Mouse (Mus musculus): ENCODE measurements at regions not wholly inside any gene's neighbourhood (a gene's known extent, or its start where the extent isn't known, plus 50 kb on each side); places are given as distances from the start of the nearest gene placed in this dataset.
"Not testable (repeated sequence)": the region's sequence is repeated elsewhere in the genome, so short reads cannot be mapped to it uniquely, and the experiment has no call there.

GRCm38 (mm10) chr13:113485511-113485910, 132.9 kb downstream of the Snx18 start:
- DNase-seq (ENCODE audit: low spot score in 2 of 2) = no peak

GRCm38 (mm10) chr13:113484159-113484762, 134.1 kb downstream of the Snx18 start:
- no peak for DNase-seq (ENCODE audit: low spot score in 2 of 2)

- no peak for DNase-seq (ENCODE audit: low spot score in 2 of 2)
These were observed 135.5 kb downstream of the Snx18 start for GRCm38 (mm10) chr13:113482911-113483310.

- no peak for DNase-seq (ENCODE audit: low spot score in 2 of 2)
These were observed 140.4 kb downstream of the Snx18 start for GRCm38 (mm10) chr13:113477901-113478510.

GRCm38 (mm10) chr13:113470822-113471557, 147.4 kb downstream of the Snx18 start:
- no peak for DNase-seq (ENCODE audit: low spot score in 2 of 2)

GRCm38 (mm10) chr13:113464190-113465064, 153.9 kb downstream of the Snx18 start:
- no peak for DNase-seq (ENCODE audit: low spot score in 2 of 2)

GRCm38 (mm10) chr13:113463420-113463819, 154.9 kb downstream of the Snx18 start:
- no peak for DNase-seq (ENCODE audit: low spot score in 2 of 2)

- no peak for DNase-seq (ENCODE audit: low spot score in 2 of 2)
These were observed 161.7 kb downstream of the BC067074 start for GRCm38 (mm10) chr13:113454490-113455295.

- DNase-seq (ENCODE audit: low spot score in 2 of 2) = no peak
These were observed 155.4 kb downstream of the BC067074 start for GRCm38 (mm10) chr13:113448378-113448777.

- DNase-seq (ENCODE audit: low spot score in 2 of 2) = no peak
These were observed 153.3 kb downstream of the BC067074 start for GRCm38 (mm10) chr13:113446226-113446625.

GRCm38 (mm10) chr13:113444481-113444880, 151.5 kb downstream of the BC067074 start:
- DNase-seq (ENCODE audit: low spot score in 2 of 2) = not testable (repeated sequence)

GRCm38 (mm10) chr13:113443078-113443477, 150.1 kb downstream of the BC067074 start:
- peak in 1 of 2 experiments; percentile 8 for DNase-seq (ENCODE audit: low spot score in 2 of 2)

GRCm38 (mm10) chr13:113442169-113442568, 149.2 kb downstream of the BC067074 start:
- no peak for DNase-seq (ENCODE audit: low spot score in 2 of 2)

- no peak for DNase-seq (ENCODE audit: low spot score in 2 of 2)
These were observed 147.2 kb downstream of the BC067074 start for GRCm38 (mm10) chr13:113440137-113440536.

- no peak for DNase-seq (ENCODE audit: low spot score in 2 of 2)
These were observed 146.6 kb downstream of the BC067074 start for GRCm38 (mm10) chr13:113439516-113439915.

GRCm38 (mm10) chr13:113438872-113439271, 145.9 kb downstream of the BC067074 start:
- DNase-seq (ENCODE audit: low spot score in 2 of 2) = peak; percentile 25 to 28

- no peak for DNase-seq (ENCODE audit: low spot score in 2 of 2)
These were observed 143.3 kb downstream of the BC067074 start for GRCm38 (mm10) chr13:113436288-113436687.

GRCm38 (mm10) chr13:113435117-113435516, 142.2 kb downstream of the BC067074 start:
- no peak for DNase-seq (ENCODE audit: low spot score in 2 of 2)

GRCm38 (mm10) chr13:113433456-113433855, 140.5 kb downstream of the BC067074 start:
- peak in 1 of 2 experiments; percentile 27 for DNase-seq (ENCODE audit: low spot score in 2 of 2)

GRCm38 (mm10) chr13:113429615-113430014, 136.7 kb downstream of the BC067074 start:
- no peak for DNase-seq (ENCODE audit: low spot score in 2 of 2)

Data from heart, adult 9 months (tissue).